Mouse (Mus musculus) limb, embryonic 11.5 days (tissue): ENCODE measurements around the gene Robo2. TPM values are rescaled to one million over a fixed set of nuclear protein-coding genes. Genes with fewer than 3 reads are reported as not detected.

Source experiments
- ATAC-seq: fragments of 200-750 bp; cut with Nextera tagmentation; 2 replicates; pipeline ENCODE4 v1.8.0; 2017; ENCODE audit warnings: low read depth; ENCODE audit not compliant: insufficient number of reproducible peaks, low FRiP score, low TSS enrichment
- DNase-seq: peaks from one replicate; pipeline ENCODE4 v3.0.0-alpha.2; 2015; ENCODE audit warnings: low spot score
- H3K27ac ChIP-seq: fragments of 300-500 bp; sonication (generic); replicated peaks from 2 replicates; pipeline ENCODE4 v1.5.1; 2014; ENCODE audit warnings: low read depth, mild to moderate bottlenecking, low read length
- H3K27me3 ChIP-seq: fragments of 300-500 bp; sonication (generic); 2 replicates; pipeline ENCODE4 v1.6.1; 2014; ENCODE audit warnings: mild to moderate bottlenecking, low read length, mixed read lengths; ENCODE audit not compliant: control insufficient read depth, insufficient read depth
- H3K36me3 ChIP-seq: fragments of 300-500 bp; sonication (generic); 2 replicates; pipeline ENCODE4 v1.6.1; 2014; ENCODE audit warnings: mild to moderate bottlenecking, low read length, moderate library complexity, mixed read lengths; ENCODE audit not compliant: control insufficient read depth, insufficient read depth
- H3K4me1 ChIP-seq: fragments of 300-500 bp; sonication (generic); 2 replicates; pipeline ENCODE4 v1.6.1; 2014; ENCODE audit warnings: low read length, mixed read lengths; ENCODE audit not compliant: control insufficient read depth, insufficient read depth
- H3K4me2 ChIP-seq: fragments of 300-500 bp; sonication (generic); 2 replicates; pipeline ENCODE4 v1.6.1; 2014; ENCODE audit warnings: low read depth, mild to moderate bottlenecking, moderate library complexity; ENCODE audit not compliant: severe bottlenecking
- H3K4me3 ChIP-seq: fragments of 300-500 bp; sonication (generic); 2 replicates; pipeline ENCODE4 v1.5.1; 2014; ENCODE audit warnings: low read depth, low read length
- H3K9ac ChIP-seq: fragments of 300-500 bp; sonication (generic); 2 replicates; pipeline ENCODE4 v1.6.1; 2014; ENCODE audit warnings: mild to moderate bottlenecking, low read length
- H3K9me3 ChIP-seq: fragments of 300-500 bp; sonication (generic); 2 replicates; pipeline ENCODE4 v1.6.1; 2016; ENCODE audit warnings: low read length; ENCODE audit not compliant: control insufficient read depth
- WGBS: fragments of 180-500 bp; shearing (Covaris S2); extraction: QIAGEN DNeasy Blood & Tissue Kit; methylation state at CpG from one replicate; pipeline ENCODE4 v1.1.7; 2014; 5-methylcytosine and 5-hydroxymethylcytosine counted together
- polyA plus RNA-seq: library from polyadenylated mRNA; unstranded; fragments of >200 nt; fragmentation: Nextera tagmentation; extraction: Ambion mirVana; gene quantifications from 2 replicates; pipeline ENCODE4 v1.2.1, GENCODE M21; 2014

Robo2 gene
- polyA plus RNA-seq, 1 experiment from 2014 or later, result 102 TPM

- DNase-seq, result no peak
- no peak overlapping the region for H3K9ac ChIP-seq
- H3K4me1 ChIP-seq, result no peaks in the 10 kb centered on the region
- no peak overlapping the region for H3K4me3 ChIP-seq
- ATAC-seq, result no peak
- no peaks in the 10 kb centered on the region for H3K36me3 ChIP-seq
- no peaks in the 10 kb centered on the region for H3K9me3 ChIP-seq
- H3K27ac ChIP-seq, result no peak overlapping the region
- WGBS, result 89% methylated on average over 3 of the region's 3 CpGs
- no peak overlapping the region for H3K4me2 ChIP-seq
- H3K27me3 ChIP-seq, result no peaks in the 10 kb centered on the region
Measured at GRCm38 (mm10) chr16:74172673-74173072, 239.0 kb downstream of the Robo2 start.

- Histone ChIP-seq H3K9ac (no peak overlapping the region), H3K36me3 (no peaks in the 10 kb centered on the region), H3K9me3 (no peaks in the 10 kb centered on the region), H3K27ac (no peak overlapping the region), H3K27me3 (no peaks in the 10 kb centered on the region), H3K4me2 (no peak overlapping the region), H3K4me3 (no peak overlapping the region), H3K4me1 (no peaks in the 10 kb centered on the region)
- DNase-seq, result no peak
- no peak for ATAC-seq
- WGBS, result 97% methylated on average over 4 of the region's 4 CpGs
Measured at GRCm38 (mm10) chr16:74169642-74170041, 242.0 kb downstream of the Robo2 start.

- no peak overlapping the region for H3K4me2 ChIP-seq
- H3K27ac ChIP-seq, result no peak overlapping the region
- H3K36me3 ChIP-seq, result no peaks in the 10 kb centered on the region
- no peaks in the 10 kb centered on the region for H3K4me1 ChIP-seq
- no peak overlapping the region for H3K9ac ChIP-seq
- DNase-seq (no peak), ATAC-seq (no peak)
- H3K4me3 ChIP-seq, result no peak overlapping the region
- no peaks in the 10 kb centered on the region for H3K27me3 ChIP-seq
- 65% methylated on average over 7 of the region's 7 CpGs for WGBS
- no peaks in the 10 kb centered on the region for H3K9me3 ChIP-seq
Measured at GRCm38 (mm10) chr16:74169121-74169520, 242.5 kb downstream of the Robo2 start.

- no peak for ATAC-seq
- Histone ChIP-seq H3K4me1 (no peaks in the 10 kb centered on the region), H3K9ac (no peak overlapping the region), H3K27ac (no peak overlapping the region), H3K27me3 (no peaks in the 10 kb centered on the region), H3K36me3 (no peaks in the 10 kb centered on the region), H3K4me3 (no peak overlapping the region), H3K4me2 (no peak overlapping the region), H3K9me3 (no peaks in the 10 kb centered on the region)
- no peak for DNase-seq
Measured at GRCm38 (mm10) chr16:74167832-74168231, 243.8 kb downstream of the Robo2 start.

GRCm38 (mm10) chr16:74162041-74162440 is 249.6 kb downstream of the Robo2 start:
- WGBS, result 85% methylated on average over 4 of the region's 4 CpGs
- H3K4me1 ChIP-seq, result no peaks in the 10 kb centered on the region
- H3K4me3 ChIP-seq, result no peak overlapping the region
- H3K36me3 ChIP-seq, result no peaks in the 10 kb centered on the region
- no peak for DNase-seq
- no peak overlapping the region for H3K27ac ChIP-seq
- no peak overlapping the region for H3K4me2 ChIP-seq
- H3K9ac ChIP-seq, result no peak overlapping the region
- H3K9me3 ChIP-seq, result no peaks in the 10 kb centered on the region
- ATAC-seq, result no peak
- H3K27me3 ChIP-seq, result no peaks in the 10 kb centered on the region

- Histone ChIP-seq H3K4me2 (no peak overlapping the region), H3K36me3 (no peaks in the 10 kb centered on the region), H3K4me3 (no peak overlapping the region), H3K4me1 (no peaks in the 10 kb centered on the region), H3K27ac (no peak overlapping the region), H3K9ac (no peak overlapping the region), H3K27me3 (no peaks in the 10 kb centered on the region), H3K9me3 (no peaks in the 10 kb centered on the region)
- ATAC-seq, result no peak
- DNase-seq, result no peak
- WGBS, result 94% methylated on average over 3 of the region's 3 CpGs
Measured at GRCm38 (mm10) chr16:74159189-74159588, 252.4 kb downstream of the Robo2 start.

GRCm38 (mm10) chr16:74136181-74136580 is 275.4 kb downstream of the Robo2 start:
- no peak overlapping the region for H3K4me3 ChIP-seq
- WGBS, result 88% methylated on average over 1 of the region's 1 CpGs

GRCm38 (mm10) chr16:74132833-74133232 is 278.8 kb downstream of the Robo2 start:
- Histone ChIP-seq H3K4me1 (peaks cover 5% of the 10 kb centered on the region; the same call in 1 of the 2 replicates), H3K9me3 (no peaks in the 10 kb centered on the region), H3K27me3 (no peaks in the 10 kb centered on the region), H3K4me3 (no peak overlapping the region), H3K9ac (no peak overlapping the region), H3K4me2 (no peak overlapping the region), H3K27ac (no peak overlapping the region), H3K36me3 (no peaks in the 10 kb centered on the region)
- DNase-seq (no peak), ATAC-seq (no peak)
- WGBS, result 95% methylated on average over 6 of the region's 6 CpGs

More at GRCm38 (mm10) chr16:74136181-74136580, 275.4 kb downstream of the Robo2 start:
- H3K4me2 ChIP-seq, result no peak overlapping the region
- peaks cover 5% of the 10 kb centered on the region; the same call in 1 of the 2 replicates for H3K4me1 ChIP-seq
- no peaks in the 10 kb centered on the region for H3K9me3 ChIP-seq
- no peak overlapping the region for H3K9ac ChIP-seq
- H3K36me3 ChIP-seq, result no peaks in the 10 kb centered on the region
- no peak overlapping the region for H3K27ac ChIP-seq
- no peaks in the 10 kb centered on the region for H3K27me3 ChIP-seq
- DNase-seq (no peak), ATAC-seq (no peak)

GRCm38 (mm10) chr16:74131370-74131769 is 280.3 kb downstream of the Robo2 start:
- Histone ChIP-seq H3K9ac (no peak overlapping the region), H3K4me3 (no peak overlapping the region), H3K4me1 (peaks cover 5% of the 10 kb centered on the region; the same call in 1 of the 2 replicates), H3K4me2 (no peak overlapping the region), H3K27me3 (no peaks in the 10 kb centered on the region), H3K36me3 (no peaks in the 10 kb centered on the region), H3K27ac (no peak overlapping the region), H3K9me3 (no peaks in the 10 kb centered on the region)
- 91% methylated on average over 5 of the region's 5 CpGs for WGBS
- DNase-seq (no peak), ATAC-seq (no peak)
